Mouse (Mus musculus) CD8-positive naive resting alpha-beta T cell, adult 2 months (primary cell): ENCODE results near the gene Mansc1.

Source experiments
- DNase-seq, 2 experiments: peaks; one replicate each; pipeline ENCODE4 v3.0.0; 2022; ENCODE audit warnings: low read depth in 2 of 2, low spot score in 2 of 2

Mansc1 gene

DNA sequence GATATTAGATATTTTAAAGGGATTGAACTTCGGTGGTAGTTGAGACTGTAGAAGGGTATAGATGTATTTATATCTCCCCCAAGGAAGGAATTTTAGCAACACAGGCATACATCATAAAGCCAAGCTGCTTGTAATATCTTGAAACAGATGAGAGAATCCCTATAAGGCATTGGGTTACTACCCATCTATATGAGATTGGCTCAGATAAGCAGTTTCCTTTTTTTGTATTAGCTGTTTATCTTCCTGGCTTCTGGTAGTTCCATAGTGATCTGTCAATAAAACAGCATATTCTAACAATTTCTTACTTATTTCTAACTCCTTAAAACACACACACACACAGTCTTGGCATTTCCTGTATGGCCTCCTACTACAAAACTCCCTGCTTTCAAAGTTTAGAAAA is 7.6 kb upstream of the Mansc1 start:
- DNase-seq = no peak

DNA sequence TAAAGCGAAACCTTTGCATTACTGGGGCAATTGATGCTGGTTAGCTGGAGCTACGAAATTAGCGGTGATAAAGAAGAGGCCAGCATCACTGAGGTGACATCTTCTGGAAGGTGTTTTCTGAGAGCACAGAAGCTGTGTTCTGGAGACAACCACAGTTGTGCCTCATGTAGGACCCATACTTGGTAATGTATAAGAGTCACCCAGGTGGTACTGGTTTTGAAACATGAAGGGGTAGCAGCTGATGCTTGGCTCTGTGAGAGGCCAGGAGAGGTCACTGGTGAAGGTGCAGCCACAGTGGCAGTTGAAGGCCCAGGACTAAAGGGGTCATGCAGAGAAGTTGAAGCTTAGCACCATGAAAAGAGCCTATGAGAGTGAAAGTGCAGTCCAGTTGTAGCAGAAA is 6.9 kb upstream of the Mansc1 start, which contains the start of gene Borcs5:
Gene Borcs5 (plus strand): TSS at position 301 of the 400 bp plus-strand sequence.
- DNase-seq = no peak

DNA sequence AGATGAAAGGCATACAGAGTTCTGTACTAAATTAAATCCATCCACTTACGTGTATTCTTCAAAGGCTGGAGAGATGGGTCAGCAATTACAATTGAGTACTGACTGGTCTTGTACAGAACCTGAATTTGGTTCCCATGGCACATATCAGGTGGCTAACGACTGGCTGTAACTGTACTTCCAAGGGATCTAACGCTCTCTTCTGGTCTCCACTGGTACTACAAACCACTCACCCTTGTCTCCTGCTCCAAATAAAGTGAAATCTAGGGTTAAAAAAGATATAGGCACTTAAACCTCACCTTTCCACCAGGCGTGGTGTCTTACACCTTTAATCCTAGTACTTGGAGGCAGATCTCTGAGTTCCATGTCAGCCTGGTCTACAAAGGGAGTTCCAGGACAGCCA is 4.2 kb upstream of the Mansc1 start:
- no peak for DNase-seq

GRCm38 (mm10) chr6:134633553-134633952 is 1.3 kb upstream of the Mansc1 start:
- no peak for DNase-seq

GRCm38 (mm10) chr6:134632756-134633155 is 468 bp upstream of the Mansc1 start:
- DNase-seq = no peak

- no peak for DNase-seq
Measured at GRCm38 (mm10) chr6:134630447-134630846, 1.8 kb downstream of the Mansc1 start.

- no peak for DNase-seq
Measured at GRCm38 (mm10) chr6:134626564-134626963, 5.7 kb downstream of the Mansc1 start.

GRCm38 (mm10) chr6:134625431-134625830 is 6.9 kb downstream of the Mansc1 start:
- no peak for DNase-seq

- DNase-seq = no peak
Measured at GRCm38 (mm10) chr6:134621552-134621949, 10.7 kb downstream of the Mansc1 start.

DNA sequence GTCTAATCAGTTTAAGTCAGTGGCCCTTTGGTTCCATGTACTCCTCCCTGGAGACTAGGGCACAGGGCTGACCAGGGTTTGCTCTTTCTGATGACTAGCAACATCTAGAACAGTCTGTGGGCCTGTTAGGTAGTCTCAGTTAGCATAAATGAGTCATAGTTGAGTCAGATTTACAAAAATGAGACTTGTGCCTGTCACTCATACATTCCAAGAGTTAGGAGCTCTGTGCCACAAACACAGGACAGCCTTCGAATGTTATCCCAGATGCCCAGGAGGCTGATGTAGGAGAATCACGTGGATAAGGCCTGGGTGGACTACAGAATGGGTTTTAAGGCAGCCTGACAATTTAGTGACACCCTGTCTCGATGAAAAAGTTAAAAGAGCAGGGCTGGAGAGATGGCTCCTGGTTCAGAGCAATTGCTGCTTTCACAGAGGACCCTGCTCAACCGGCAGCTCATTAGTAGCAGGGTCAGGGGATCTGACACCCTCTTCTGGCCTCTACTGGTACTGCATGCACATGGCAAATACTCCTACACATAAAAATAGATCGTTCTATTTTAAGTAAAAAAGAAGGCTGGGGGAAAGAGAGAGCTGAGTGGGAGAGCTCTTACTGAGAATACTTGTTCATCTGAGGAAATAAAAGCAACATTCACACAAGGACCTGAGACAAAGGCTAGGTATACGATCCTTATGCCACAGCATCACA is 11.3 kb downstream of the Mansc1 start:
- DNase-seq = peak in 1 of 2 experiments; percentile 25

DNA sequence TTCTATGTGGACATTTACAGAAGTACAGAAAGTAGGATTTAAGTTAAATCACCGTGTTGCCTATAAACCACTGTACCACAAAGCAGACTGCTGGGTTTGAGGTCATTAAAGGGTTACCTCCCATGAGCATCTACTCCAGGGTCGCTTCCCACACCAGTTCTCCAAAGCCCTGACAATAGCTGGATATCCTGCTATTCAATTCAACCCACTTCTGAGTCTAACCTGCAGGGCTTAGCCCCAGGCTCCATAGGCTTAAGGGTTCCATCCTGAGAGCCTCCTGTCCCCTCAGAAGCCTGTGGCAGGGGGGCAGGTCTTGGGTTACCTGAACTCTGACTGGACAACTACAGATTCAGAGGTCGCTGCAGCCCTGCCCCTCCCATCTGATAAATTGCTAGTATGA is 12.2 kb downstream of the Mansc1 start:
- DNase-seq = no peak

DNA sequence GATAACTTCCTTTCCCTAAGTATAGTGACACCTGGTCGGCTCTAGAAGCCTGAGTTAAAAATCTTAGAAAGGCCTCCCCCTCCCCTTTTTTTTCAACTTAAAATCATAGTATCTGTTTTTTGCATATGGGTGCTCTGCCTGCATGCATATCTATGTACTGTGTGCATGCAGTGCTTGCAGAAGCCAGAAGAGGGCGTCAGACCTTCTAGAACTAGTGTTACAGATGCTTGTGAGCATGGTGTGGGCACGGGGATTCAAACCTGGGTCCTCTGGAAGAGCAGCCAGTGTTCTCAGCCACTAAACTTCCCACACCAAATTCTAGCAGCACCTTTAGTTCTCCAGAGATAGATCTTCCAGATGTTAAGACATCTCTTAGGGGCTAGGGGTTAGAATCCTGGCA is 14.7 kb downstream of the Mansc1 start:
- no peak for DNase-seq

- DNase-seq = peak; percentile 57 to 69
Measured at GRCm38 (mm10) chr6:134614723-134615648, 17.3 kb downstream of the Mansc1 start.

DNA sequence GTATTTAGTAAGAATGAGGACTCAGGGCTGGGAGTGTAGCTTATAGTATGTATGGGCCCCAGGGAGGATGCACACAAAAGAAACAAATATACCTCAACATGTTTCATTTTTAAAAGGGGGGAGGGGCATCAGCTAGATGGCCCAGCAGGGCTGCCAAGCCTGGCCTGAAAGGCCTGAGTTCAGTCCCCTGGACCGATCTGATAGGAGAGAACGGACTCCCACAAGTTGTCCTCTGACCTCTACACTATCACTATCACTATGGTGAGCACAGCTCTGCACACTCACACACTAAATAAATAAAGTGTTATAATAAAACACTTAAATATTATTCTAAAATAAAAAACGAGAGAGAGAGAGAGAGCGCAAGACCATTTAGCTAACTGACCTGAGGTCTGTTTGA is 18.0 kb downstream of the Mansc1 start:
- DNase-seq = no peak

GRCm38 (mm10) chr6:134611896-134612295 is 20.4 kb downstream of the Mansc1 start:
- no peak for DNase-seq

DNA sequence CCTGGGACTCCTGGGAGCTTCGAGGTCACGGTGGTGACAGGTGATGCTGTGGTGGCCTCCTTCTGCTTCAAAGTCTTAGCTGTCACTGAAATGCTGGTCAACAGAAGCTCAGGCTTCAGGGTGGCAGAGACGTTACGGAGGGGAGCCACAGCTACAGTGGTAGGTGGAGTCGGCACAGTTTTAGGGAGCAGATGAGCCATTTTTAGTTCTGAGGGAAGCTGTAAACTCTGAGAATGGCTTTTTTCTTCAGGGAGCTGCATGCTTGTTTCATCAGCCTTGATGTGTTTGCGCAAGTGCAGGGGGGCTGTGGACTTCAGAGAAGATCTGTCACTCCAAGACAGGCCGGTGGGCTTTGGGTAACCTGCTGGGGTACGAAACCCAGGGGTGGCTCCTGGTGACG is 21.9 kb downstream of the Mansc1 start:
- no peak for DNase-seq

- DNase-seq = no peak
Measured at GRCm38 (mm10) chr6:134606949-134607746, 25.1 kb downstream of the Mansc1 start.

DNA sequence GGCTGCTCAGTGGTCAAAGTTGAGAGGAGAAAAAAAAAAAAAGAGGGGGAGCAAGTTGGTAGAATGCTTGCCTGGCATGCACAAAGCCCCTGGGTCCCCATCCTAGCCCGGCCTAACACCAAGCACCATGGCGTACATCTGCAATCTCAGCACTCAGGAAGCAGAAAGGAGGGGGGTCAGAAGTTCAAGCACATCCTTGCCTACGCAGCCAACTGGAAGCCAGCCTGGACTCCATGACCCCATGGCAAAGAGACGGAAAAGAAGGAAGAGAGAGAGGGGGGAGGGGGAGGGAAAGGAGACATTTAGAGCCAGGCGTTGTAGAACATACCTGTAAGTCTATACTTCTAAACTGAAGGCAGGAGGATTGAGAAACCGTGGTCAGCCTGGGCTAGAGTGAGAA is 25.7 kb downstream of the Mansc1 start:
- DNase-seq = no peak

GRCm38 (mm10) chr6:134605196-134605595 is 27.1 kb downstream of the Mansc1 start:
- DNase-seq = no peak

DNA sequence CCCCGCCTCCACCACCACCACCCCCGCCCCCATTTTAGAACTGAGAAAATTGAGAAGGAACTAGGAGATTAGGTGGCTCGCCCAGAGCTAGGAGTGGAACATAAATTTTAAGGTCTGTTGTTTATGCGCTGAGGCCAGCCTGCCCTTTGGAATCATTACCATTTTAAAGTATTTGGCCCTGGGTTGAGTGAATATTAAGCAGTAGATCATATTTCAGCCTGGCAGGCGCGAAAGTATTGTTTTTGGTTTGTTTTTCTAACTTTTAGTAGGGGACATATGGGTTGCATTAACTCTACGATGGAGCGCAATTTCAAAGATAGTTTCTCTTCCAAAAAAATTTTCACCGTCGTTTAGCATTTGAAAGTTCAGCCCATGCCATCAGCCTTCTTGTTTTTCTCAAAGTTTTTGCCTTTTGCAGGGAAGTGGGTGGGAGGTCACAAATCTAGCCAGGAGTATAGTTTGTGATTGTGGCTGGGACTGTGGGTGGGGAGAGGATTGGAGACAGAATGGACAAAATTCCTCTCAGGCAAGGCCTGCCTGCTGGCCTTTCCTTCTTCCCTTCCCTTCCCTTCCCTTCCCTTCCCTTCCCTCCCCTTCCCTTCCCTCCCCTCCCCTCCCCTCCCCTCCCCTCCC is 29.8 kb downstream of the Mansc1 start:
- no peak for DNase-seq

DNA sequence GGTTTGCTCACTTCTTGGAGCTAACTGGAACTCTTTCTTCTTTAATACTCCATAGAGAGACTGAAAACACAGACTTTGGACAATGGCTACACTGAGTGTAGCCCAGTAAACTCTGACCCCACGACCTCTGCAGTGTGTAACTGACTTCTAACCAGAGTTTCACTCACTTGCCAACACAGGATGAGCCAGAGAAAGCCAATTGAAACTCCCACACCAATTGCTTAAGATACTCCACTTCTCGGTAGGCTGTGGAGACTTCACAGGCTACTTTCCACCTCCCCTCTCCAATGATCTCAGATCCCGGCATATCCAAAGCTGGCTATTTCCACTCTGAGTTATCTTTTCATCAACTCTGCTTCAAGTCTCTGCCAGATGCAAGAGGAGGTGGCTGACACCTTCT is 30.5 kb downstream of the Mansc1 start:
- no peak for DNase-seq
